Mouse (Mus musculus): ENCODE results near the gene Ank3.

DNA sequence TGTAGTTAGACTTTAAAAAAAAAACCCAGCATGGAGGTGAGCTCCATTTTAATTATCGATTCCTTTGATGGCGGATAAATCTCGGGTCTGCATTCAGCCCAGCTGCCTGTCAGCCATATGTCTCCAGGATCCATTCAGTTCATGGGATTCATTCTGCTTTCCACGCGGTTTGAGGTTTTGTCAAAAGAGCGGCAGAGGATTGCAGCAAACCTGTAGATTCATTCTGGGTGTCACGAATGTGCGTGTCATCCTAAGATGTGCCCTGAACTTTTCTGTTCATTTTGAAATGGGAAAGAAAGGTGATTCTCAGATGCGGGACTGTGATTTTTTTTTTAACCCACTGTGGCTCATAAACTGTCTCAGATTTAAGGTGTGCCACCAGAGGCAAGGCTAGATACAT is 136.1 kb downstream of the Ank3 start:
- TF ChIP-seq CTCF (IDR thresholded peaks at IDR 0.05; ENCODE audit: low read depth) (no peak), EP300 (IDR thresholded peaks at IDR 0.05; ENCODE audit: low read depth) (no peak)
